Mouse (Mus musculus) A20 (cell line): ENCODE measurements at regions not wholly inside any gene's neighbourhood (a gene's known extent, or its start where the extent isn't known, plus 50 kb on each side); places are given as distances from the start of the nearest gene placed in this dataset.
"Not testable (repeated sequence)": the region's sequence is repeated elsewhere in the genome, so short reads cannot be mapped to it uniquely, and the experiment has no call there.

Source experiments
- DNase-seq: peaks from one replicate; pipeline ENCODE4 v3.0.0-alpha.2; 2011; ENCODE audit warnings: low read depth, low spot score

- no peak for DNase-seq
Observed at GRCm38 (mm10) chr1:7388627-7389026, 2580.9 kb downstream of the Gm37988 start.

- peak; percentile 25 for DNase-seq
Observed at GRCm38 (mm10) chr1:7393508-7393907, 2585.8 kb downstream of the Gm37988 start.

GRCm38 (mm10) chr1:7394161-7394560, 2586.5 kb downstream of the Gm37988 start:
- peak; percentile 62 for DNase-seq

- peak; percentile 73 for DNase-seq
Observed at GRCm38 (mm10) chr1:7395527-7395926, 2587.8 kb downstream of the Gm37988 start.

GRCm38 (mm10) chr1:7396867-7397806, 2589.4 kb downstream of the Gm37988 start:
- peak; percentile 87 for DNase-seq

GRCm38 (mm10) chr1:7397807-7398446, 2590.2 kb downstream of the Gm37988 start:
- DNase-seq = peak; percentile 99

- DNase-seq = peak; percentile 5
Observed at GRCm38 (mm10) chr1:7398678-7399218, 2591.1 kb downstream of the Gm37988 start.

- not testable (repeated sequence) for DNase-seq
Observed at GRCm38 (mm10) chr1:7405651-7406050, 2598.0 kb downstream of the Gm37988 start.

- DNase-seq = no peak
Observed at GRCm38 (mm10) chr1:7414444-7414843, 2606.8 kb downstream of the Gm37988 start.

GRCm38 (mm10) chr1:7451660-7452155, 2644.0 kb downstream of the Gm37988 start:
- DNase-seq = no peak

- no peak for DNase-seq
Observed at GRCm38 (mm10) chr1:7454931-7455330, 2647.2 kb downstream of the Gm37988 start.

- no peak for DNase-seq
Observed at GRCm38 (mm10) chr1:7457895-7458294, 2650.2 kb downstream of the Gm37988 start.

GRCm38 (mm10) chr1:7494096-7494495, 2686.4 kb downstream of the Gm37988 start:
- DNase-seq = no peak

GRCm38 (mm10) chr1:7499042-7499441, 2691.3 kb downstream of the Gm37988 start:
- no peak for DNase-seq

GRCm38 (mm10) chr1:7502363-7502762, 2694.7 kb downstream of the Gm37988 start:
- no peak for DNase-seq

GRCm38 (mm10) chr1:7518791-7519190, 2711.1 kb downstream of the Gm37988 start:
- no peak for DNase-seq

GRCm38 (mm10) chr1:7533506-7533905, 2725.8 kb downstream of the Gm37988 start:
- no peak for DNase-seq

GRCm38 (mm10) chr1:7535191-7535590, 2727.5 kb downstream of the Gm37988 start:
- no peak for DNase-seq

- peak; percentile 52 for DNase-seq
Observed at GRCm38 (mm10) chr1:7543492-7543891, 2735.8 kb downstream of the Gm37988 start.

GRCm38 (mm10) chr1:7548261-7548660, 2740.6 kb downstream of the Gm37988 start:
- DNase-seq = no peak

GRCm38 (mm10) chr1:7574787-7575186, 2767.1 kb downstream of the Gm37988 start:
- DNase-seq = no peak

GRCm38 (mm10) chr1:7586409-7586808, 2778.7 kb downstream of the Gm37988 start:
- no peak for DNase-seq
